Mouse (Mus musculus) midbrain, embryonic 10.5 days (tissue): ENCODE measurements around the gene Olig1. TPM values are rescaled to one million over a fixed set of nuclear protein-coding genes. Genes with fewer than 3 reads are reported as not detected.

Experiments
- DNase-seq: peaks from one replicate; pipeline ENCODE4 v3.0.0-alpha.2; 2017; ENCODE audit warnings: low spot score
- H3K27ac ChIP-seq: fragments of 300-500 bp; sonication (generic); replicated peaks from 2 replicates; pipeline ENCODE4 v1.5.1; 2016; ENCODE audit warnings: mild to moderate bottlenecking
- H3K27me3 ChIP-seq: fragments of 300-500 bp; sonication (generic); 2 replicates; pipeline ENCODE4 v1.6.1; 2016; ENCODE audit warnings: low read depth, mild to moderate bottlenecking; ENCODE audit not compliant: poor library complexity, severe bottlenecking
- H3K36me3 ChIP-seq: fragments of 300-500 bp; sonication (generic); 2 replicates; pipeline ENCODE4 v1.6.1; 2016; ENCODE audit warnings: mild to moderate bottlenecking, moderate library complexity
- H3K4me1 ChIP-seq: fragments of 300-500 bp; sonication (generic); 2 replicates; pipeline ENCODE4 v1.6.1; 2016
- H3K4me3 ChIP-seq: fragments of 300-500 bp; sonication (generic); 2 replicates; pipeline ENCODE4 v1.5.1; 2016; ENCODE audit warnings: mild to moderate bottlenecking, moderate library complexity
- H3K9me3 ChIP-seq: fragments of 300-500 bp; sonication (generic); replicated peaks from 2 replicates; pipeline ENCODE4 v1.6.1; 2016; ENCODE audit warnings: mild to moderate bottlenecking
- WGBS: fragments of 180-500 bp; shearing (Covaris S2); methylation state at CpG from one replicate; pipeline ENCODE4 v1.1.7; 2016; 5-methylcytosine and 5-hydroxymethylcytosine counted together
- polyA plus RNA-seq: library from polyadenylated mRNA; unstranded; fragments of >200 nt; fragmentation: Nextera tagmentation; extraction: Ambion mirVana; gene quantifications from 2 replicates; pipeline ENCODE4 v1.2.1, GENCODE M21; 2016

The Olig1 gene
- polyA plus RNA-seq, 1 experiment from 2014 or later, result 8.8 TPM

DNA sequence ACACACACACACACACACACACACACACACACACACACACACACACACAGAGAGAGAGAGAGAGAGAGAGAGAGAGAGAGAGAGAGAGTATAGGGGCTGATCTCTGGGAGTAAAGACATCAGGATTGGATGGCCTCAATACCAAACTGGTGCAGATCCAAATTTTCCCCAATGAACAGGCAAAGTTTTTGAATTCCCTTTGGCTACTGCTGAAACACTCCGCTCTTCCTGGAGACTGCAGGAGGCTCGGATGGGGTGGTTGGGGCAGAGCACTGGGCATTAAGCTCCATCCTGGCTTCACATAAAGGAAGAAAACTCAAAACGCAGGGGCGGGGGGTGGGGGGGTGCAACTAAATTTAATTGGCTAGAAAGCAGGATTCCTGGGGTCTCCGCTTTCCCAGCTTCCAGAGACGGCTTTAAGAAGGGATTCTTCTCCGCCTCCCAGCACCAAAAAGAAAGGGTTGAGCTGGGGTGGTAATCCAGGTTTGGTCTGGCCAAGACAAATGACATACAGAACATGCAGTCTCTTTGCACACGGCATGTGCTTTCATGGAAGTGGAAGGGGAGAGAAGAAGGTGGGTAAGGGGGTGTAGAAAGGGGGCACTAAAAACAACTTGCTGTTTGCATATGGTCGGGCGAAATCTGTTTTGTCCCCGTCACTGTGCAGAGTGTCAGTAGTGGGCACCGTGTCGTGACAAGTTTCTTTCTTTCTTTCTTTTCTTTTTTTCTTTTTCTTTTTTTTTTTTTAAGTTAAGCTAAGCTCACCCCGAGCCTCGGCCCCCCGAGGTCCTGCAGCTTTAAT, 31.3 kb downstream of the Olig1 start:
- peak; percentile 46 for DNase-seq
- peak overlapping the region; percentile 41 for H3K4me3 ChIP-seq
- H3K27me3 ChIP-seq, result peaks cover 100% of the 10 kb centered on the region
- 14% methylated on average over 16 of the region's 16 CpGs for WGBS
- peaks cover 76% of the 10 kb centered on the region for H3K4me1 ChIP-seq
- H3K36me3 ChIP-seq, result no peaks in the 10 kb centered on the region
- H3K27ac ChIP-seq, result peak overlapping the region; percentile 49
- no peaks in the 10 kb centered on the region for H3K9me3 ChIP-seq

DNA sequence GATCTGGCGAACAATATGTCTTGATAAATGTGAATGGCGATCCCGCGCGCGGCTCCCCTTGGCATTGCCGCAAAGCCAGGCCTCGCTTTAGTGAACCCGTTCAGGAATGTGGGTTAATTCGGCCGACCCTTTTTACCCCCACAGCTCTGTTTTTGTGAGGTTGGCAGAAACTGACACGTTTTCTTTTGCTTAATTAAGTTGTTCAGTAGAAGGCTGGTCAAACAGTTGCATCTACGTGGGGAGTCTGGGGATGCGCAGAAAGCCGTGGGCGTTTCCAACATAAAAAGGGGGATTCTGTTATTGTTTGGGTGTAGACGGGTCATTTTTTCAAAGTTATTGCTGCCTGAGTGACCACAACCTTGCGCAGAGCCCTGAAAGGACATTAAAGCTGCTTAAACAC, 31.9 kb downstream of the Olig1 start:
- DNase-seq, result peak; percentile 63
- no peaks in the 10 kb centered on the region for H3K9me3 ChIP-seq
- WGBS, result 13% methylated on average over 18 of the region's 18 CpGs
- peak overlapping the region; percentile 41 for H3K4me3 ChIP-seq
- no peaks in the 10 kb centered on the region for H3K36me3 ChIP-seq
- peaks cover 100% of the 10 kb centered on the region for H3K27me3 ChIP-seq
- H3K4me1 ChIP-seq, result peaks cover 75% of the 10 kb centered on the region
- H3K27ac ChIP-seq, result no peak overlapping the region

DNA sequence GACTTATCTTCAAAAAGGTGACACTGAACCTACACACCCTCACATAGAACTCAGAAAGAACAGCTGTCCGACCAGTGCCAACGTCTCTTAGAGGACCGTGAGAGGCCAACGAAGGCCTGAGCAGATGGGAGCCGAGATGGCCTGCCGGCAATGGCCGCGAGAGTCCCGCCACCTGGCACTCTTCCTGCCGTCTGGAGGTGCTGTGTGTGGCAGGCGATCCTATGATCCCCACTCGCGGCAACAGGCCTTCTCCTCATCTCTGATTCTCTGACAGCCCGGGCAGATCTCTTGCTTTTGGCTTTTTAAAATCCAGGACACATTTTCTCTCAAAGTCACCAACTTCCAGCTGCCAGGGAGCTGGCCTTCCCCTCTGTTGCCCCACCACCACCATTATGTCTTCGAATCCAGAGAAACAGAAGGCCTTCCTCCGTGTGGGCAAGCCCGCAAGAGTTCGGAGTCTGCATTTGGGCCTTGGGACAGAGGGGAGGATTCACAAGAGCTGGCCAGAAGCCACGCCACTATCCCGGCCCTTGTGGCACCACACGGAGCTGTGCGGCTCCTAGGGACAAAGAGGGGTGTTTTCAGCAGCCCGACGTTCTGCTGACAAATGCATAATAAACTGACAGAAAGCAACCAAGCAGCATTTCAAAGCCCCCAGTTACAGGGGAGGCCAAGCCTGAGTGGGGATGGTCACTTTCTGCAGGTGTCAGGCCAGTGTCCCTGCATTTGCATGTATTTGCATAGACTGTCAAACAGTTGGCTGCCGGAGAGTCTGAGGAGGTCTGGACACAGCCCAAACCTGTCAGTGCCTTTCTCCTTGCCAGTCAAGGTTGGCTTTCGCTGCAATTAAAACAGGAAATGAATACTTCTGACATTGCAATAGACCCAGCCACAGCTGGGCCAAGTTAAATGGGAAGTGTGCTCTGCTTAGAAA, 34.5 kb downstream of the Olig1 start:
- H3K9me3 ChIP-seq, result no peaks in the 10 kb centered on the region
- peaks cover 60% of the 10 kb centered on the region for H3K4me1 ChIP-seq
- WGBS, result 41% methylated on average over 26 of the region's 26 CpGs
- no peak overlapping the region; the same call in 1 of the 2 replicates for H3K27ac ChIP-seq
- no peak overlapping the region for H3K4me3 ChIP-seq
- H3K36me3 ChIP-seq, result no peaks in the 10 kb centered on the region
- no peak for DNase-seq
- H3K27me3 ChIP-seq, result peaks cover 100% of the 10 kb centered on the region

DNA sequence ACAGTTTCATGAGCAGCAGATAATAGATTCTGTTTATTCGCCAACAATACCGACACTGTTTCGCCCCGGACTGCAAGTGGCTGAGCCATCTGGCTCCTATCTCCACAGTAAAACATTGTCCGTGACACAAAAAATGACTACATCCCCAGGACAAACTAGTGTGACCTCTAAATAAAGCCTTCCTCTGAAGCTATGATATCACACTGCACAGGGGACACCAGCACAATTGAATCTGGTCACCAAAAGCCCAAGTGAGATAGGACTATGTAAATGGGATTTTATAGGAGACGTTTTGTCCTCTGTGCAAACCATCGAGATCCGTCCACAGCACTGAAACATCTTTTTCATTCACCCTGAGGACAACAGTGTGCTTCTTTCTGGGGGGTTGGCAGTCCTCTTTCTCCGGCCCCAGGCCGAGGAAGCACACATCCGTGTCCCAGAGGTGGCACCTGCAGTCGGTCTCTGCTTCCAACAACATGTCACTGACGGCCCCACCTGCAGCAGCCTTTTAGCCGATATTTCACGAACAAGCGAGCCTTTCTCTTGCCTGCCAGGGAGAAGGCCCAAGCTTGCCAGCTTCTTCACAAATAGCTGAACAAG, 36.0 kb downstream of the Olig1 start:
- H3K27ac ChIP-seq, result no peak overlapping the region; the same call in 1 of the 2 replicates
- H3K4me1 ChIP-seq, result peaks cover 60% of the 10 kb centered on the region
- no peaks in the 10 kb centered on the region for H3K36me3 ChIP-seq
- H3K9me3 ChIP-seq, result no peaks in the 10 kb centered on the region
- no peak for DNase-seq
- peaks cover 100% of the 10 kb centered on the region for H3K27me3 ChIP-seq
- WGBS, result 79% methylated on average over 16 of the region's 16 CpGs
- H3K4me3 ChIP-seq, result no peak overlapping the region

DNA sequence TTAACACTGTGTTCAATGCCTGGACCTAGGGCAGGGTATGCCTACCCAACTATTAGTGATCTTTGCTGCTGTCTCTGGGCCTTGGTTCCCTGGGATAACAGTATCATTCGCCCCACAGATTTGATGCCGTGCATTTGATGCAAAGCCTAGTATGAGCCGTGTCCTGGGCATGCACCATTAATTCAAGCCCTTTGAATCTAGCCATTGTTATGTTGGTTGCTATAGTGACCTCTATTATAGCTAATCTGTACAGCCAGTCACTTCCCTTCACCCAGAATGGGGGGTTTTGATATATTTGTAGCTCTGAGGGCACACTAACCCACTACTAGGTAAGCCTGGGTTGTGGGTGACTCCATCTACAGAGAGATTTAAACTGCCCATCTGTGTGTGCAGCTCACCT, 40.3 kb downstream of the Olig1 start:
- Histone ChIP-seq H3K4me3 (no peak overlapping the region), H3K27ac (no peak overlapping the region), H3K4me1 (peaks cover 52% of the 10 kb centered on the region), H3K36me3 (no peaks in the 10 kb centered on the region), H3K9me3 (no peaks in the 10 kb centered on the region), H3K27me3 (peaks cover 99% of the 10 kb centered on the region)
- 47% methylated on average over 3 of the region's 3 CpGs for WGBS
- no peak for DNase-seq

DNA sequence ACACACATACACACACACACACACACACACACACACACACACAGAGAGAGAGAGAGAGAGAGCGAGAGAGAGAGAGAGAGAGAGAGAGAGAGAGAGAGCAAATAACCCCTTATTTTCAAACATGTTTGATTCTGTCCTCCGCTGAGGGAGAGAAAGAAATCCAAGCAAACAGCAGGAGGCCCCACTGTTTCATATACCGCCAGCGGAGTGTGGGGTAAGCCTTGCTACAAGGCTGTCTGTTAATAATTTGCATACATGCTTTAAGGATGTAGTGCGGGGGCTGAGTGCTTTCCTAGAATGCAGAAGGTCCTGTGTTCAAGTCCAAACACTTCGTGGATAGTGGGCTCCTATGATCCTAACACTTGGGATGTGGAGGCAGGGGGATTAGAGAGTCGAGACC, 43.3 kb downstream of the Olig1 start:
- Histone ChIP-seq H3K9me3 (no peaks in the 10 kb centered on the region), H3K4me1 (peaks cover 40% of the 10 kb centered on the region)

DNA sequence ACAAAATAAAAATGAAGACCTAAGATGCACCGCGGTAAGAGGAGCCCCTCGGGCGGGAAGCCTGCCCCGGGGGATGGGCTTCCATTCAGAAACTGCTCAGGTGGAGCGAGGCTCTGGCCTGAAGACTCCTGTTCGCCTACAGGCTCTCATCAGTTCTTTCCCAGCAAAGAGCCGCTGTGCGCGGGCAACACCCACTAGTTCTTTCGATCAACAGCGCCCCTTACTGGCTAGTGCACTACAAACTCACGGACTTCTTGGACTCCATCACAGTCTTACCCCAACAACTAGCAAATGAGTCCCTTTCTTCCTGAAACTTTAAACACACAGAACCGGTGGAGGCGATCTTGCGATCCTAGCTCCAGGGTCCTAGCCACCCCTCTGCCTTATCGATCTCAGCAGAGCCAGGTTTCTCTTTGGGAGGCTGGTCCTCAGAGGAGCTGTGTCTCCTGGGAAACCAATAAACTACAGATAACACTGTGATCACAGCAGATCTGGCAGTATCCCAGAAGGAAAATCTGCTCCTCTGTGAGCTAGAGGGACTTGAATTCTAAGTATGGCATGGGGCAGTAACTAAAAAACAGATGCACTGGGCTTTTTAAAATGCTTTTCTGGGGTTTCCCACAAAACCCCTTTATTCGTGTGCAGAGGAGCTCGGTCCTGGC, 44.7 kb downstream of the Olig1 start:
- DNase-seq, result peak; percentile 80
- Histone ChIP-seq H3K9me3 (no peaks in the 10 kb centered on the region), H3K27me3 (peaks cover 97% of the 10 kb centered on the region), H3K27ac (0 out of 2 replicates have a peak overlapping the region, but pooled peaks have one; percentile 40), H3K4me3 (peak overlapping the region; percentile 21; the same call in 1 of the 2 replicates), H3K4me1 (peaks cover 40% of the 10 kb centered on the region), H3K36me3 (no peaks in the 10 kb centered on the region)
- WGBS, result 7% methylated on average over 19 of the region's 19 CpGs

More for the DNA sequence above, 43.3 kb downstream of the Olig1 start:
- no peak overlapping the region for H3K4me3 ChIP-seq
- 62% methylated on average over 7 of the region's 7 CpGs for WGBS
- no peak overlapping the region for H3K27ac ChIP-seq
- H3K36me3 ChIP-seq, result no peaks in the 10 kb centered on the region
- peaks cover 98% of the 10 kb centered on the region for H3K27me3 ChIP-seq
- DNase-seq, result no peak

DNA sequence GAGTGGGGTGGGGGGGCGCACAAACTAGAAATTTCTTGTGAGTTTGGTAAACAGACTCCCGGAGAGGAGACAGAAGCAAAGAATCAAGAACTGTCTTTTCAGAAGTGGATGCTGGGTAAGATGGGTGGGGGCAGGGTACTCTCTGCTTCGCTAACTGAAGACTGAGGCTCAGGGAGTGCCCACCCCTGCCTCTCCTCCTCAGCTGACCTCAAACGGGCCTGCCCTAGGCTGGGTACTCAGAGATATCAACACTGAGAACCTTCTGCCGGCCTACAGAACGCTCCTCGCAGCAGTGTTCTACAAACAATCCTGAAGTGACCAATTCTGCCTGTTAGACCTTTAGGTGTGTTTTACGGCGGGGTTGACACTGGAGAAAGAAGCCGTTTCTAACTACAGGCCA, 50.6 kb downstream of the Olig1 start:
- peaks cover 73% of the 10 kb centered on the region for H3K27me3 ChIP-seq
- no peak overlapping the region for H3K4me3 ChIP-seq
- no peaks in the 10 kb centered on the region for H3K36me3 ChIP-seq
- H3K27ac ChIP-seq, result no peak overlapping the region
- no peak for DNase-seq
- WGBS, result 74% methylated on average over 10 of the region's 10 CpGs
- peaks cover 14% of the 10 kb centered on the region for H3K4me1 ChIP-seq
- H3K9me3 ChIP-seq, result no peaks in the 10 kb centered on the region

DNA sequence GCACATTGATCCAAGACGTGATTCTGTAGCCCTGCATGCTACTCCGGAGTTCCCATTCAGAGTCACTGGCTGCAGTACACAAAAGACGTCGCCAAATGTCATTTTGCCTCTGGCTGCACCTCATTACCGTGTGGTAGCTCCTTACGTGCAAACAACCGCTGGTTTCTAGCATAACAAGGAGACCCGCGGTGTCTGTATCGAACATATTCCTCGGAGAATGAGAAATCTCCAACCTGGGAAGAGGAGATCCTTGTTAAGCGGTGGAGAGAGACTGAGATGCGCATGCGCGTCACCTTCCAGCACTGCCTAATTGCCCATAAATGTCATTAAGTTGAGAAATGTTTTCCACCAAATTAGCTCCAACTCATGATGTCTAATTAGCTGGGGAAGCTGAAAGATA, 51.0 kb downstream of the Olig1 start:
- DNase-seq, result no peak
- no peaks in the 10 kb centered on the region for H3K9me3 ChIP-seq
- H3K4me3 ChIP-seq, result no peak overlapping the region
- H3K27ac ChIP-seq, result no peak overlapping the region
- H3K27me3 ChIP-seq, result peaks cover 69% of the 10 kb centered on the region
- WGBS, result 69% methylated on average over 15 of the region's 15 CpGs
- H3K36me3 ChIP-seq, result no peaks in the 10 kb centered on the region
- H3K4me1 ChIP-seq, result peaks cover 14% of the 10 kb centered on the region

Other genes starting within 250 kb of the Olig1 start
- gene Paxbp1, start 225.2 kb upstream of the Olig1 start, polyA plus RNA-seq, result 60.9 and 75.3 TPM in 2 replicates
- 0.05 TPM in 1 of 2 replicates, not detected in the other for gene 4932438H23Rik, start 174.7 kb upstream of the Olig1 start, polyA plus RNA-seq
- 7.4 and 7.6 TPM in 2 replicates for gene Olig2, start 44.3 kb upstream of the Olig1 start, polyA plus RNA-seq
- 26.0 and 27.9 TPM in 2 replicates for gene Ifnar2, start 103.0 kb downstream of the Olig1 start, polyA plus RNA-seq
- gene Gm21970, start 121.9 kb downstream of the Olig1 start, polyA plus RNA-seq, result not detected in 2 replicates
- 6.9 and 8.9 TPM in 2 replicates for gene Il10rb, start 136.4 kb downstream of the Olig1 start, polyA plus RNA-seq
- 52.0 and 55.8 TPM in 2 replicates for gene Ifnar1, start 215.5 kb downstream of the Olig1 start, polyA plus RNA-seq